Mouse (Mus musculus) heart, embryonic 13.5 days (tissue): ENCODE measurements around the gene Ramp3. TPM values are rescaled to one million over a fixed set of nuclear protein-coding genes. Genes with fewer than 3 reads are reported as not detected.
A peak's percentile ranks its signal among the peaks of the same experiment; 100 is the strongest.

Experiments
- ATAC-seq: fragments of 200-750 bp; cut with Nextera tagmentation; 2 replicates; pipeline ENCODE4 v1.8.0; 2017; ENCODE audit warnings: moderate TSS enrichment; ENCODE audit not compliant: insufficient number of reproducible peaks, low FRiP score, low TSS enrichment; ENCODE audit errors: extremely low read depth
- H3K27ac ChIP-seq: fragments of 300-500 bp; sonication (generic); replicated peaks from 2 replicates; pipeline ENCODE4 v1.5.1; 2015; ENCODE audit warnings: moderate library complexity, mild to moderate bottlenecking, inconsistent platforms
- H3K27me3 ChIP-seq: fragments of 300-500 bp; sonication (generic); replicated peaks from 2 replicates; pipeline ENCODE4 v1.6.1; 2015; ENCODE audit warnings: mild to moderate bottlenecking, inconsistent platforms
- H3K36me3 ChIP-seq: fragments of 300-500 bp; sonication (generic); 2 replicates; pipeline ENCODE4 v1.6.1; 2015; ENCODE audit warnings: mild to moderate bottlenecking, inconsistent platforms
- H3K4me1 ChIP-seq: fragments of 300-500 bp; sonication (generic); 2 replicates; pipeline ENCODE4 v1.6.1; 2015; ENCODE audit warnings: inconsistent platforms
- H3K4me2 ChIP-seq: fragments of 300-500 bp; sonication (generic); 2 replicates; pipeline ENCODE4 v1.6.1; 2015; ENCODE audit warnings: inconsistent platforms, mild to moderate bottlenecking, moderate library complexity
- H3K4me3 ChIP-seq: fragments of 300-500 bp; sonication (generic); 2 replicates; pipeline ENCODE4 v1.5.1; 2015; ENCODE audit warnings: moderate library complexity, mild to moderate bottlenecking, inconsistent platforms
- H3K9ac ChIP-seq: fragments of 300-500 bp; sonication (generic); 2 replicates; pipeline ENCODE4 v1.6.1; 2015; ENCODE audit warnings: inconsistent platforms, mild to moderate bottlenecking, moderate library complexity
- H3K9me3 ChIP-seq: fragments of 300-500 bp; sonication (generic); 2 replicates; pipeline ENCODE4 v1.6.1; 2016; ENCODE audit warnings: inconsistent platforms
- WGBS: fragments of 180-500 bp; shearing (Covaris S2); methylation state at CpG from one replicate; pipeline ENCODE4 v1.1.7; 2015; ENCODE audit warnings: mixed read lengths; 5-methylcytosine and 5-hydroxymethylcytosine counted together
- polyA plus RNA-seq: library from polyadenylated mRNA; unstranded; fragments of >200 nt; fragmentation: Nextera tagmentation; extraction: Ambion mirVana; gene quantifications from 2 replicates; pipeline ENCODE4 v1.2.1, GENCODE M21; 2015

Ramp3 gene
- polyA plus RNA-seq, 1 experiment from 2014 or later, result 2.2 TPM

DNA sequence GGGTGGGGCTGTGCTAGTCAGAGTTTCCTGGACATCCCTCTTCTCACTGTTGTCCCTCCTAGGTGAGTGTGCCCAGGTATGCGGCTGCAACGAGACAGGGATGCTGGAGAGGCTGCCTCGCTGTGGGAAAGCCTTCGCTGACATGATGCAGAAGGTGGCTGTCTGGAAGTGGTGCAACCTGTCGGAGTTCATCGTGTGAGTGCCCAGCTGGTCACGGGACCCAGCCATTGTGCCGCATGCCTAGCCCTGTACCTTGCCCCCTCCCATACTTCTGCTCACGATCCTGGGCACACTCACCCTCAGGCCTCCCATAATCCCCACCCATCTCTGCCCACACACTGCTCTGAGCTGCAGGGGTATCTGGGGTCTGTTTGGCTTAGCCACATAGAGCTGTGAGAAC is 16.4 kb downstream of the Ramp3 start:
- Histone ChIP-seq H3K4me2 (no peak overlapping the region), H3K27me3 (peaks cover 6% of the 10 kb centered on the region; the same call in 1 of the 2 replicates), H3K4me3 (no peak overlapping the region), H3K9me3 (no peaks in the 10 kb centered on the region), H3K27ac (no peak overlapping the region), H3K36me3 (no peaks in the 10 kb centered on the region), H3K9ac (no peak overlapping the region), H3K4me1 (0 out of 2 replicates have a peak, but pooled peaks cover under 1% of the 10 kb centered on the region)
- ATAC-seq, result no peak
- 76% methylated on average over 9 of the region's 9 CpGs for WGBS

DNA sequence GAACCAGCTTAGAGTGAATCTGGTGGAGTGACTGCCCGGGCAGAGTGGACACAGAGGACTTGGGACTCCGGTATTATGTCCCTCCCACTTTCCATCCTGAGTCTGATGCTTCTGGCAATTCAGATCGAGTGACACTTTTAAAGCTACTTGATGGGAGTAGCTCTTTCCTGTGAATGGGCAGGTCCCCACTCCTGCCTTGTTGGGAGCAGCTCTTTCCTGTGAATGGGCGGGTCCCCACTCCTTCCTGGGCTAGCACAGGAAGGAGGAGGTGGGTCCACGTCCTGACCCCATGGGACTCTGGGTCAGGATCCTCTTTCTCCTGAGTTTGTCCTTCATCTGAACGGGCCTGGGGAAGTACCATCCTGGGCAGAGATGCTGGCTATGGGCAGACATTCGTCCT is 17.1 kb downstream of the Ramp3 start:
- Histone ChIP-seq H3K4me3 (no peak overlapping the region), H3K9ac (no peak overlapping the region), H3K27me3 (peaks cover 6% of the 10 kb centered on the region; the same call in 1 of the 2 replicates), H3K9me3 (no peaks in the 10 kb centered on the region), H3K4me2 (no peak overlapping the region), H3K27ac (no peak overlapping the region), H3K36me3 (no peaks in the 10 kb centered on the region), H3K4me1 (peaks cover 8% of the 10 kb centered on the region)
- WGBS, result 53% methylated on average over 7 of the region's 7 CpGs
- ATAC-seq, result no peak

DNA sequence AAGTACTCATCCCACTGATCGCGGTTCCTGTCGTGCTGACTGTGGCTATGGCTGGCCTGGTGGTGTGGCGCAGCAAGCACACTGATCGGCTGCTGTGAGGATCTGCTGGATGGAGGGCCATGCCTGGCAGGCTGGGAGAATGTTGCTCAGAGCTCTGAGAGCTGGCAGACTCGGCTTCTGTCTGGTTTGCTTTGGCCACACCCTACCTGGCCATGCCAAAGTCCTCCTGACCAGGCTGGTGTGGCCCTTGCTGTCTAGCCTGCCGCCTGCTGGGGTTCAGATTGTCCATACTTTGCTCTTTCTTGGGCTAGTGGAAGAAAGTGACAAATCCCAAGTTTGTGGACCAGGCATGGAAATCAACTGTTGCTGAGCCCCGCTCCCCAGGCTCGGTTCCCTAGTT is 18.3 kb downstream of the Ramp3 start:
- Histone ChIP-seq H3K4me3 (no peak overlapping the region), H3K27ac (no peak overlapping the region), H3K27me3 (peaks cover 6% of the 10 kb centered on the region; the same call in 1 of the 2 replicates), H3K4me1 (peaks cover 11% of the 10 kb centered on the region), H3K9ac (no peak overlapping the region), H3K9me3 (no peaks in the 10 kb centered on the region), H3K4me2 (no peak overlapping the region), H3K36me3 (no peaks in the 10 kb centered on the region)
- WGBS, result 84% methylated on average over 9 of the region's 9 CpGs
- ATAC-seq, result no peak

DNA sequence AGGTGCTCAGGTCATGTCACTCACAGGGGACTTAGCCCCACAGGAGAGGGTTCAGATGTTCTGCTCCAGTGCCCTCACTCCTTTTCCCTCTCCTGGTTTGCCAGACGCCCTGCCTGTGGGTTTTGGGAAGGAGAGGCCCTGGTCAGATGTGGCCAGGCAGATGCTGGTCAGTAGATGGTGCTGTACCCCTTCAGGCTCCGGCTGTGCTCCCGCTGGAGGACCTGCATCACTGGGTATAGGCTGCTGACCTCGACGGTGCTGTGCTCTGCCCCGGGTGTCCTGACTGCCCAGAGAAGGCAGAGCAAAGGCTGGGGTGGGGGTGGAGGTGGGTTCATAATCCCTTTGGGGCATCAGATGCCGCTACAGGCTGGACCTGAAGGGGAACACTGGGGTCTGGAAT is 19.2 kb downstream of the Ramp3 start:
- Histone ChIP-seq H3K27me3 (peaks cover 6% of the 10 kb centered on the region; the same call in 1 of the 2 replicates), H3K9me3 (peaks cover 2% of the 10 kb centered on the region; the same call in 1 of the 2 replicates), H3K9ac (no peak overlapping the region), H3K4me1 (peaks cover 11% of the 10 kb centered on the region), H3K36me3 (no peaks in the 10 kb centered on the region), H3K4me2 (no peak overlapping the region), H3K27ac (no peak overlapping the region), H3K4me3 (no peak overlapping the region)
- 26% methylated on average over 7 of the region's 7 CpGs for WGBS
- ATAC-seq, result no peak

DNA sequence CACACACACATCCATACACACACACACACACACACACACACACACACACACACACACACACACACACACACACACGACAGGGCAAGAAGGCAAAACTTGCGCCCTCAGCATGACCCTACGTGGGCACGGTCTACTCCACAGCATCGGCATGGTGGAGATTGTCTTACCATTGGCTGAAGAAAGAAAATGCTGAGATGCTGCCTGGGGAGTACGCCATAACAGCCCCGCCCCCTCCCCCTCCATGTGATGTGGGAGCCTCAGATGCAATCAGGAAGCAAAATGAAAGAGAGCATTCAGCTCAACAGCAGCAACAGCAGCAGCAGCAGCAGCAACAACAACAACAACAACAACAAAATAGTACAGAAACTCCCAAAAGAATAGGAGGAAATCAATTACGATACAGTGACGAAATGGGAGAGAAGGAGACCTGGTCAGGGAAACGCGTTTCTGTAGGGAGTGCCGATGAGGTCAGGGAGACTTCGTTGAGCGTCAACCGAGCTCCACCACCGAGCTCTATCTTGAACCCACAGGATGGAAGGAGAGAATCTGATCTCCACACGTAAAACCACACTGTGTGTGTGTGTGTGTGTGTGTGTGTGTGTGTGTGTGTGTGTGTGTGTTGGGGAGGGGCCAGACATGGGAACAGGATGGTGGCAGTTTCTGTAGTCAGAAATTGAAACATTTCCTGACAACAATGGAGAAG is 21.5 kb downstream of the Ramp3 start:
- Histone ChIP-seq H3K9me3 (peaks cover 7% of the 10 kb centered on the region), H3K9ac (0 out of 2 replicates have a peak overlapping the region, but pooled peaks have one; percentile 7), H3K27ac (peak overlapping the region; percentile 50), H3K4me1 (peaks cover 11% of the 10 kb centered on the region), H3K4me2 (peak overlapping the region; percentile 44), H3K36me3 (no peaks in the 10 kb centered on the region), H3K4me3 (no peak overlapping the region), H3K27me3 (peaks cover 6% of the 10 kb centered on the region; the same call in 1 of the 2 replicates)
- ATAC-seq, result no peak; the same call in 1 of the 2 replicates
- 51% methylated on average over 17 of the region's 17 CpGs for WGBS

DNA sequence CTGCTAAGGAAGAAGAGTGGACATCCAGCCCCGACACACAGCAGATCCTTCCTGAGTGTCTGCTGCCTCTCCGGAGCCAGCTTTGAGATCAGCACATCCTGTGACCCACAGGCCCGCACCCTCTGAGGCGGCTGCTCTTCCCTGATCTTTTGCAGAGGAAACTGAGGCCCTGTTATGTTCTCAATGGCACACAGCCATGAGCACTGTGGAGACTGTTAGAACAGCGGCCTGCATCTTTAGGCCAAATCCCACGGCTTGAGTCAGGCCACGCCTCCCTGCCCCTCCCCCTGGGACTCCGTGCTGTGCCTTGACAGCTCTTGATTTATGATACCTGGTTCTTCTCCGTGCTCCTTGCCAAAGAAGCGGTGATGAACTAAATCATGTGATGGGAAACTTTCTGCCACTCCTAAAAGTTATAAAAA is 22.1 kb downstream of the Ramp3 start:
- H3K9ac ChIP-seq, result no peak overlapping the region
- H3K4me2 ChIP-seq, result peak overlapping the region; percentile 44
- H3K27ac ChIP-seq, result peak overlapping the region; percentile 50; the same call in 1 of the 2 replicates
- H3K4me1 ChIP-seq, result peaks cover 11% of the 10 kb centered on the region
- no peak for ATAC-seq
- H3K4me3 ChIP-seq, result no peak overlapping the region
- no peaks in the 10 kb centered on the region for H3K36me3 ChIP-seq
- H3K27me3 ChIP-seq, result peaks cover 6% of the 10 kb centered on the region; the same call in 1 of the 2 replicates
- 18% methylated on average over 10 of the region's 10 CpGs for WGBS
- peaks cover 7% of the 10 kb centered on the region for H3K9me3 ChIP-seq

DNA sequence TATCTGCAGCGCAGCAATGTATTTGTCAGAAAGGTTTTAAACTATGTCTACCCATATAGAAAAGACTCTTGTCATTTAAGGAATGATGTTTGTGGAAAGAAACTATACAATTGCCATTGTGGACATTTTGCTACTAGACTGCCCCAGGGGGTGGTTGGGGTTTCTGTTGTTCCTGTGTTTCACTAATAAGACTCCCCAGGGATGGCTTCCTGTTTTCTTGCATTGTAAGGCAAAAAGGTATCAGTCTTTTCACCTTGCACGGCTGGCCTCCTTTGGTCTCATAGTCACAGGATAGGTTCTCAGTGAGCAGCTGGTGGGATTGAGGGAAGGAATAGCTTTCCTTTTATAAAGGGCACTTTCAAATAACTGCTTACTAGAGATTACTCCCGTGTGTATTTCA is 26.4 kb downstream of the Ramp3 start:
- Histone ChIP-seq H3K27ac (no peak overlapping the region), H3K4me3 (no peak overlapping the region), H3K9me3 (peaks cover 7% of the 10 kb centered on the region), H3K27me3 (no peaks in the 10 kb centered on the region), H3K4me1 (peaks cover 9% of the 10 kb centered on the region), H3K4me2 (no peak overlapping the region), H3K36me3 (no peaks in the 10 kb centered on the region), H3K9ac (no peak overlapping the region)
- WGBS, result 66% methylated on average over 3 of the region's 3 CpGs
- no peak for ATAC-seq

DNA sequence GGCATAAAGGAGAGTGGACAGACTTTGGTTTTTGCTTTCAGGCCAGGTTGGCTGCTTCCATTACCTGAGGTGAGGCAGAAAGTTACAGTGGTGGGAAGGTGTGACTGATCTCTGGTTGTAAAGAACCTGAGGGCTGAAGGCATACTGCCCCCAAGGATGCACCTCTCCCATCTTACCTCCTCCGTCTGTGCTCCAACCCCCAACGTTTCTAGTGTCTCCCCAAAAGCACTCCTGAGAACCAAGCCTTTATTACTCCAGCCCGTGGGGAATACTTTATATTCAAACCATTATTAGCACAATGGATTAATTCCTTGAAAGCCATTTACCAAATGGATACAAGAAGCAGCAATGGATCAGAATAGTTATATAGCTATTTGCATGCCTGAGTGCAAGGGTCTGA is 30.6 kb downstream of the Ramp3 start:
- no peak overlapping the region for H3K4me2 ChIP-seq
- no peaks in the 10 kb centered on the region for H3K9me3 ChIP-seq
- no peak for ATAC-seq
- no peaks in the 10 kb centered on the region for H3K4me1 ChIP-seq
- no peaks in the 10 kb centered on the region for H3K36me3 ChIP-seq
- H3K27ac ChIP-seq, result no peak overlapping the region
- H3K4me3 ChIP-seq, result no peak overlapping the region
- 76% methylated on average over 3 of the region's 3 CpGs for WGBS
- no peak overlapping the region for H3K9ac ChIP-seq
- H3K27me3 ChIP-seq, result no peaks in the 10 kb centered on the region

DNA sequence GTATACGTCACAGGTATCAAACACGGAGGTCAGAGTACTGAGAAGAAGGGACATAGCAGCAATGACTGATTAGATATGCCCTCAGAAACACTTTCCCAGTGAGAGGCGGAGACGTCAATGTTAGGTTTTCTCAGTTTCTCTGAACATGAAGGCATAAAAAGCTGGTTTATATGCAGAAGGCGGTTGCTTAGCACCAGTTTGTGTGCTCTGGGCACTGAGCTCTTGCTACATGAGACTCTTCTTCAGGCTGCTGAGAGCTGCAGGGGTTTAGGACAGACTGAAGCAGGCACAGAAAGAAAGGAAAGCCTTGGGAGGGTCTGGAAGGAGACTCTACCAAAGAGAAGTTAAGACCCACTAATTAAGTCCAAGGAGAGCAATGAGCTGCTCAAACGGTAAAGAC is 34.0 kb downstream of the Ramp3 start:
- Histone ChIP-seq H3K27me3 (no peaks in the 10 kb centered on the region), H3K27ac (no peak overlapping the region), H3K4me1 (0 out of 2 replicates have a peak, but pooled peaks cover 3% of the 10 kb centered on the region), H3K4me3 (no peak overlapping the region), H3K9ac (no peak overlapping the region), H3K4me2 (no peak overlapping the region), H3K9me3 (no peaks in the 10 kb centered on the region), H3K36me3 (no peaks in the 10 kb centered on the region)
- WGBS, result 58% methylated on average over 6 of the region's 6 CpGs
- ATAC-seq, result no peak

DNA sequence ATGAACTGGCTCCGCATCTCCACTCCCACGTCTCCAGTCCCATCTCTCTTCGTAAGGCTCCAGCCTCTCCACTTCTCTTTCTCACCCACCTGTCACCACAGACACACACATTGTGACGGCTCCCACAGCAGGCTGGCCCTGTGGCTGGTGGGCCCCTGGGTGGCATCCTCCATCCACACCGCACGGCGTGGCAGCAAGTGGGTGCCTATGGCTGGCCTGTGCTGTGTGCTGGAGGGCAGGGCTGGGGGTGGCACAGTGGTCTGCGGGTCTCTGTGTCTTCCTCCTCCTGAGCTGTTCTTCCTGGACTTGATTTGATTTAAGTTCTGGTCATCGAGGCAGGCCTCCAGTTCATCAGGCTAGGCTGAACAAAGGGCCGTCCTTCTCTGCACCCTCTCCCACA is 35.8 kb downstream of the Ramp3 start:
- no peaks in the 10 kb centered on the region for H3K36me3 ChIP-seq
- WGBS, result 82% methylated on average over 10 of the region's 10 CpGs
- 0 out of 2 replicates have a peak, but pooled peaks cover 3% of the 10 kb centered on the region for H3K4me1 ChIP-seq
- no peak overlapping the region for H3K4me2 ChIP-seq
- ATAC-seq, result no peak
- no peak overlapping the region for H3K9ac ChIP-seq
- H3K4me3 ChIP-seq, result no peak overlapping the region
- no peaks in the 10 kb centered on the region for H3K27me3 ChIP-seq
- no peaks in the 10 kb centered on the region for H3K9me3 ChIP-seq
- H3K27ac ChIP-seq, result no peak overlapping the region

DNA sequence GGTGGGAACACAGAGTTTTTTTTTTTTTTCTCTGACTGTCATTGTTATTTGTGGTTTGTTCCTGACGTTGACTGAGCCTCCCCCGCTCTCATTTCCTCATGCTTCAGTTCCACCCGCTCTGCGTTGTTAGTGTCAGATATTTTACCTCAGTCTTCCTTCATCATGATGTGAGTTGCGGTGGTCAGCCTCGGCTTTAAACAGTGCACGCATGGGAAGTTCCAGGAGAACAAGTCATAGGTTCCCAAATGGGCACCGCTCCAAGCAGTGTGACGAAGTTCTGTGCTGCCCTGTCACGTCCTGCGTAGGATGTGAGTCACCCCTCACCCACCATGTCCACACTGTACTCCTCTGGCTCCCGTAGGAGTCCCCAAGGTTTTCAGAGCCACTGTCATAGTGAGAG is 36.9 kb downstream of the Ramp3 start:
- H3K4me2 ChIP-seq, result peak overlapping the region; percentile 43
- no peak overlapping the region for H3K9ac ChIP-seq
- 0 out of 2 replicates have a peak, but pooled peaks cover 3% of the 10 kb centered on the region for H3K4me1 ChIP-seq
- H3K9me3 ChIP-seq, result no peaks in the 10 kb centered on the region
- no peak overlapping the region for H3K27ac ChIP-seq
- 0 out of 2 replicates have a peak overlapping the region, but pooled peaks have one; percentile 3 for H3K4me3 ChIP-seq
- 36% methylated on average over 12 of the region's 12 CpGs for WGBS
- no peaks in the 10 kb centered on the region for H3K36me3 ChIP-seq
- H3K27me3 ChIP-seq, result no peaks in the 10 kb centered on the region
- 0 out of 2 replicates have a peak, but pooled peaks have one; percentile 48 for ATAC-seq

DNA sequence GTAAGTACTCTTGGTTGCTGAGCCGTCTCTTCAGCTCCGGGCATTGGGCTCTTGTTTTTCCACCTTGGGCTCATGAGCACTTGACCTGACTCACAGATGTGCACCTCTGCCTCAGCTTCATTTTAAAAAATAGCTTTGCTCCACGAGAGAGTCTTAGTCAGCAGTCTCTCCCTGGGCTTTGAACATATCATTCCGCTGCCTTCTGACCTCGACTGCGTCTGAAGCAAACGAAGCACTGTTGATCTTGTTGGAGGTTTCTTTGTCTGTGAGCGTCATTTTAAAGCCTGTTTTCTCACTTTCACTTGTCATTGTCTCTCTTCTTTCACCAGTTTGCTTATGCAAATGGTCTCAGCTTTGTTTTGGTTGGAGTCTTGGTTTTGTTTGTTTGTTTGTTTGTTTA is 38.2 kb downstream of the Ramp3 start:
- Histone ChIP-seq H3K4me1 (0 out of 2 replicates have a peak, but pooled peaks cover 3% of the 10 kb centered on the region), H3K36me3 (no peaks in the 10 kb centered on the region), H3K4me2 (no peak overlapping the region), H3K4me3 (no peak overlapping the region), H3K9me3 (0 out of 2 replicates have a peak, but pooled peaks cover 2% of the 10 kb centered on the region), H3K9ac (no peak overlapping the region), H3K27ac (no peak overlapping the region), H3K27me3 (no peaks in the 10 kb centered on the region)
- WGBS, result 60% methylated on average over 8 of the region's 8 CpGs
- no peak for ATAC-seq
